Mouse (Mus musculus) liver, embryonic 14.5 days (tissue): Measurements from ENCODE around the gene Obscn.

Experiments
- CTCF ChIP-seq: IDR thresholded peaks from 2 replicates; pipeline ENCODE4 v1.5.1; 2016; ENCODE audit warnings: antibody characterized with exemption, low read depth, control low read depth
- EP300 ChIP-seq: IDR thresholded peaks from 2 replicates; pipeline ENCODE4 v1.6.1; 2016; ENCODE audit warnings: antibody characterized with exemption, low read depth

GRCm38 (mm10) chr11:58978027-58978705 is 158.0 kb downstream of the Obscn start, which contains the start of gene Trim11:
- TF ChIP-seq CTCF (no peak), EP300 (no peak)
